In genomic region chr14:119687885-119688284, GRCm38 (mm10) we compare ENCODE assay signal across 17 mouse cellular contexts.
DNase-seq lines count a peak whose midpoint lies in the region; ATAC-seq lines count a peak whose summit lies in the region.
"Had no signal": no experiment of that assay in that cellular context is flagged by ENCODE, and none has a peak within 500 bp of the region (broad histone marks: within the 10 kb centered on the region; RNA-seq: fewer than 3 reads in every experiment).

No protein-coding gene starts in this region.

- H3K9me3 ChIP-seq in heart, embryonic 12.5 days (replicated peaks): no peaks in the 10 kb centered on the region; the same call in 1 of the 2 replicates
- H3K9me3 ChIP-seq in heart, embryonic 11.5 days (replicated peaks; ENCODE audit: control insufficient read depth, low read length): no peaks in the 10 kb centered on the region
- H3K9me3 ChIP-seq in limb, embryonic 11.5 days (ENCODE audit: control insufficient read depth, low read length): no peaks in the 10 kb centered on the region
- H3K9me3 ChIP-seq in limb, embryonic 10.5 days (replicated peaks): no peaks in the 10 kb centered on the region
- no peaks in the 10 kb centered on the region for H3K9me3 ChIP-seq in limb, embryonic 13.5 days

- ATAC-seq in heart, embryonic 12.5 days (ENCODE audit: insufficient number of reproducible peaks, low FRiP score): peak; percentile 33; the same call in 1 of the 2 replicates
- no peak for ATAC-seq in heart, embryonic 11.5 days (replicated peaks; ENCODE audit: insufficient number of reproducible peaks, low FRiP score, low TSS enrichment)
- peak; percentile 67; the same call in 1 of the 2 replicates for ATAC-seq in limb, embryonic 11.5 days (ENCODE audit: insufficient number of reproducible peaks, low FRiP score, low TSS enrichment, low read depth)
- 0 out of 2 replicates have a peak, but pooled peaks have one; percentile 36 for ATAC-seq in limb, embryonic 13.5 days (ENCODE audit: low FRiP score, low read depth)

- no peak overlapping the region for H3K27ac ChIP-seq in heart, embryonic 12.5 days (ENCODE audit: poor library complexity, severe bottlenecking)
- H3K27ac ChIP-seq in heart, embryonic 11.5 days (ENCODE audit: low read depth, low read length): no peak overlapping the region
- no peak overlapping the region for H3K27ac ChIP-seq in limb, embryonic 11.5 days (replicated peaks; ENCODE audit: low read depth, low read length)
- no peak overlapping the region for H3K27ac ChIP-seq in limb, embryonic 10.5 days
- H3K27ac ChIP-seq in limb, embryonic 13.5 days: no peak overlapping the region
- H3K27ac ChIP-seq: gastrocnemius, adult 2 months; heart, adult 2 months had no signal

- intact Hi-C loops in gastrocnemius, postnatal 36 days (cut with DNase I): no loop called here

- H3K9ac ChIP-seq in heart, embryonic 12.5 days: no peak overlapping the region
- H3K9ac ChIP-seq in heart, embryonic 11.5 days (ENCODE audit: low read depth, low read length): no peak overlapping the region
- no peak overlapping the region for H3K9ac ChIP-seq in limb, embryonic 11.5 days (ENCODE audit: low read length)
- no peak overlapping the region for H3K9ac ChIP-seq in limb, embryonic 13.5 days

- no peak for DNase-seq in limb, embryonic 11.5 days (ENCODE audit: low spot score)
- DNase-seq in limb, embryonic 10.5 days (ENCODE audit: low spot score): no peak
- peak; percentile 41 for DNase-seq in R1 (ENCODE audit: low read depth, low spot score)
- no peak for DNase-seq in gastrocnemius, postnatal 36 days
- no peak for DNase-seq in layer of hippocampus, adult 9-11 months
- DNase-seq: adrenal gland, postnatal 14 days; cerebellum, adult 9-11 months; gastrocnemius, adult 2 months; heart, adult 2 months; heart, postnatal 14 days; kidney, adult 11 months; kidney, postnatal 4 days; lung, postnatal 36 days; thymus, postnatal 14 days had no signal

- no peak overlapping the region for H3K4me2 ChIP-seq in heart, embryonic 12.5 days
- H3K4me2 ChIP-seq in heart, embryonic 11.5 days: no peak overlapping the region
- H3K4me2 ChIP-seq in limb, embryonic 11.5 days (ENCODE audit: low read depth, severe bottlenecking): no peak overlapping the region
- no peak overlapping the region for H3K4me2 ChIP-seq in limb, embryonic 13.5 days (replicated peaks)

- 74% methylated on average over 2 of the region's 2 CpGs for WGBS in heart, embryonic 12.5 days
- WGBS in heart, embryonic 11.5 days (ENCODE audit: insufficient replicate concordance): 61% methylated on average over 2 of the region's 2 CpGs
- 83% methylated on average over 2 of the region's 2 CpGs for WGBS in limb, embryonic 11.5 days
- 86% methylated on average over 2 of the region's 2 CpGs for WGBS in limb, embryonic 10.5 days
- WGBS in limb, embryonic 13.5 days: 95% methylated on average over 2 of the region's 2 CpGs

- H3K36me3 ChIP-seq in heart, embryonic 12.5 days: no peaks in the 10 kb centered on the region
- no peaks in the 10 kb centered on the region for H3K36me3 ChIP-seq in heart, embryonic 11.5 days (ENCODE audit: control insufficient read depth, insufficient read depth, low read length)
- no peaks in the 10 kb centered on the region for H3K36me3 ChIP-seq in limb, embryonic 11.5 days (ENCODE audit: control insufficient read depth, insufficient read depth, low read length)
- H3K36me3 ChIP-seq in limb, embryonic 10.5 days: no peaks in the 10 kb centered on the region
- no peaks in the 10 kb centered on the region for H3K36me3 ChIP-seq in limb, embryonic 13.5 days

- H3K4me1 ChIP-seq in heart, embryonic 12.5 days (replicated peaks): no peaks in the 10 kb centered on the region
- H3K4me1 ChIP-seq in heart, embryonic 11.5 days (ENCODE audit: control insufficient read depth, insufficient read depth, low read length): no peaks in the 10 kb centered on the region
- no peaks in the 10 kb centered on the region for H3K4me1 ChIP-seq in limb, embryonic 11.5 days (ENCODE audit: control insufficient read depth, insufficient read depth, low read length)
- H3K4me1 ChIP-seq in limb, embryonic 10.5 days: no peaks in the 10 kb centered on the region
- H3K4me1 ChIP-seq in limb, embryonic 13.5 days: no peaks in the 10 kb centered on the region

- no peak overlapping the region for H3K4me3 ChIP-seq in heart, embryonic 12.5 days
- no peak overlapping the region for H3K4me3 ChIP-seq in heart, embryonic 11.5 days (ENCODE audit: low read depth, low read length)
- no peak overlapping the region for H3K4me3 ChIP-seq in limb, embryonic 11.5 days (ENCODE audit: low read depth, low read length)
- no peak overlapping the region for H3K4me3 ChIP-seq in limb, embryonic 10.5 days
- no peak overlapping the region for H3K4me3 ChIP-seq in limb, embryonic 13.5 days
- H3K4me3 ChIP-seq: gastrocnemius, adult 2 months; heart, adult 2 months had no signal

- no peaks in the 10 kb centered on the region for H3K27me3 ChIP-seq in heart, embryonic 12.5 days (replicated peaks)
- H3K27me3 ChIP-seq in heart, embryonic 11.5 days (ENCODE audit: control insufficient read depth, insufficient read depth, low read length): no peaks in the 10 kb centered on the region
- H3K27me3 ChIP-seq in limb, embryonic 11.5 days (ENCODE audit: control insufficient read depth, insufficient read depth, low read length): no peaks in the 10 kb centered on the region
- H3K27me3 ChIP-seq in limb, embryonic 10.5 days (ENCODE audit: low read depth, poor library complexity, severe bottlenecking): no peaks in the 10 kb centered on the region
- H3K27me3 ChIP-seq in limb, embryonic 13.5 days: no peaks in the 10 kb centered on the region
